Mouse (Mus musculus) bone marrow, adult 2 months (tissue): ENCODE data around the gene Cblb.

ENCODE experiments used
- CTCF ChIP-seq: fragments of 200-500 bp; IDR thresholded peaks from 2 replicates; pipeline ENCODE4 v1.5.1; 2011; ENCODE audit warnings: low read length, control low read depth; ENCODE audit not compliant: control insufficient read depth, insufficient read depth
- POLR2A ChIP-seq: fragments of 200-500 bp; IDR thresholded peaks from 2 replicates; pipeline ENCODE4 v1.6.1; 2011; ENCODE audit warnings: low read depth, mild to moderate bottlenecking, control low read depth, low read length, borderline replicate concordance; ENCODE audit not compliant: control insufficient read depth

DNA sequence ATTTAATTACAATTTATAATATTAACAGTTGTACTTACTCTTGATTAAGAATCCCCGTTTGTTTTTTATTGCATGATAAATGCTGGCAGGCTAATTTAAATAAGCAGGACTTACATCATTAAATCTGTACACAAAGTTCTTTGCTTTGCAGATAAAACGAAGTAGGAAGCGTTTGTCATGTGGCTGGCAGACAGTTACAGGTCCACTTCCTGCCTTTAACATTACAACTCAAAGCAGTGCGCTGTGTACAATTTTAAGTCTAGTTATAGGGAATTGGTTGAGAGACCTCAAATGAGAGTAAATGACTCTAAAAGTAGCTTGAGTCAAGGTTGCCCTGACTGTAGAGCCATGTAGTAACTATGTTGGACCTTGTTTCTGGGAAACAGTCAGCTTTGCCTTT, 25.1 kb downstream of the Cblb start:
- TF ChIP-seq CTCF (no peak), POLR2A (no peak)
